Mouse (Mus musculus) gastrocnemius, adult 2 months (tissue): Measurements from ENCODE around the gene Slc38a1. TPM values are rescaled to one million over a fixed set of nuclear protein-coding genes. Genes with fewer than 3 reads are reported as not detected.
A peak's percentile ranks its signal among the peaks of the same experiment; 100 is the strongest.

Experiments used
- DNase-seq: peaks from one replicate; pipeline ENCODE4 v3.0.0; 2022
- H3K27ac ChIP-seq: fragments of 200-600 bp; 2 replicates; pipeline ENCODE4 v1.8.1; 2022; ENCODE audit warnings: mild to moderate bottlenecking
- H3K4me3 ChIP-seq: fragments of 200-600 bp; 2 replicates; pipeline ENCODE4 v1.8.1; 2022; ENCODE audit warnings: mild to moderate bottlenecking, moderate library complexity
- CTCF ChIP-seq: fragments of 200-600 bp; IDR thresholded peaks from 2 replicates; pipeline ENCODE4 v1.8.1; 2022; ENCODE audit warnings: antibody characterized with exemption, mild to moderate bottlenecking, moderate library complexity
- intact Hi-C: fragments of 180-260 bp; cut with DNase I; formaldehyde crosslinking; loops from one replicate; pipeline ENCODE4 v1.15.1; 2025
- total RNA-seq, 2 experiments: library from RNA; stranded (reverse); gene quantifications; 2 replicates each; pipeline ENCODE4 v1.2.3; 2021

Gene Slc38a1
- total RNA-seq, 2 experiments from 2014 or later: 1.0 to 1.3 TPM

- intact Hi-C loops: no loop called here
- DNase-seq: no peak
- H3K4me3 ChIP-seq: no peak overlapping the region
- no peak overlapping the region for H3K27ac ChIP-seq
- no peak for TF ChIP-seq CTCF
Measured at GRCm38 (mm10) chr15:96563852-96564251, 78.9 kb downstream of the Slc38a1 start.

- no peak overlapping the region for H3K4me3 ChIP-seq
- intact Hi-C loops: no loop called here
- H3K27ac ChIP-seq: no peak overlapping the region
- no peak for DNase-seq
- TF ChIP-seq CTCF: no peak
Measured at GRCm38 (mm10) chr15:96562521-96562920, 80.2 kb downstream of the Slc38a1 start.

GRCm38 (mm10) chr15:96560576-96561298 lies 82.0 kb downstream of the Slc38a1 start:
- DNase-seq: no peak
- Histone ChIP-seq H3K27ac (no peak overlapping the region), H3K4me3 (no peak overlapping the region)
- intact Hi-C loops: no loop called here
- no peak for TF ChIP-seq CTCF

GRCm38 (mm10) chr15:96551569-96552380 lies 90.9 kb downstream of the Slc38a1 start:
- peak; percentile 28 for DNase-seq
- no peak overlapping the region for H3K27ac ChIP-seq
- H3K4me3 ChIP-seq: no peak overlapping the region
- TF ChIP-seq CTCF: peak; percentile 93
- intact Hi-C loops: no loop called here

GRCm38 (mm10) chr15:96551107-96551506 lies 91.6 kb downstream of the Slc38a1 start:
- Histone ChIP-seq H3K4me3 (no peak overlapping the region), H3K27ac (no peak overlapping the region)
- intact Hi-C loops: no loop called here
- TF ChIP-seq CTCF: no peak
- DNase-seq: no peak

GRCm38 (mm10) chr15:96548363-96548762 lies 94.3 kb downstream of the Slc38a1 start:
- no peak overlapping the region for H3K4me3 ChIP-seq
- DNase-seq: no peak
- intact Hi-C loops: no loop called here
- TF ChIP-seq CTCF: no peak
- no peak overlapping the region for H3K27ac ChIP-seq

GRCm38 (mm10) chr15:96547256-96548195 lies 95.2 kb downstream of the Slc38a1 start:
- no peak overlapping the region for H3K4me3 ChIP-seq
- no peak overlapping the region for H3K27ac ChIP-seq
- intact Hi-C loops: no loop called here
- TF ChIP-seq CTCF: no peak
- DNase-seq: peak; percentile 71

- peak overlapping the region; percentile 77 for H3K27ac ChIP-seq
- peak overlapping the region; percentile 70 for H3K4me3 ChIP-seq
- peak; percentile 62 for DNase-seq
- intact Hi-C loops: loop anchor here (2.0 kb wide), 1 partner anchor 123 kb away; no protein-coding TSS in a partner anchor
- peak; percentile 91 for TF ChIP-seq CTCF
Measured at GRCm38 (mm10) chr15:96543181-96543828, 99.4 kb downstream of the Slc38a1 start.

GRCm38 (mm10) chr15:96542135-96542534 lies 100.6 kb downstream of the Slc38a1 start:
- intact Hi-C loops: loop anchor here (2.0 kb wide), 1 partner anchor 125 kb away; no protein-coding TSS in a partner anchor
- DNase-seq: no peak
- H3K27ac ChIP-seq: no peak overlapping the region
- no peak for TF ChIP-seq CTCF
- no peak overlapping the region for H3K4me3 ChIP-seq

- intact Hi-C loops: no loop called here
- no peak overlapping the region for H3K4me3 ChIP-seq
- no peak overlapping the region for H3K27ac ChIP-seq
- no peak for TF ChIP-seq CTCF
- DNase-seq: no peak
Measured at GRCm38 (mm10) chr15:96537272-96537671, 105.4 kb downstream of the Slc38a1 start.

- Histone ChIP-seq H3K4me3 (no peak overlapping the region), H3K27ac (no peak overlapping the region)
- no peak for DNase-seq
- TF ChIP-seq CTCF: no peak
- intact Hi-C loops: no loop called here
Measured at GRCm38 (mm10) chr15:96536412-96536811, 106.3 kb downstream of the Slc38a1 start.

- intact Hi-C loops: no loop called here
- no peak overlapping the region for H3K27ac ChIP-seq
- no peak for DNase-seq
- H3K4me3 ChIP-seq: no peak overlapping the region
- no peak for TF ChIP-seq CTCF
Measured at GRCm38 (mm10) chr15:96527686-96528085, 115.0 kb downstream of the Slc38a1 start.
